Mouse (Mus musculus) forebrain, embryonic 13.5 days (tissue): ENCODE results near the gene Ehbp1. TPM values are rescaled to one million over a fixed set of nuclear protein-coding genes. Genes with fewer than 3 reads are reported as not detected.

Experiments used
- ATAC-seq: fragments of 200-750 bp; cut with Nextera tagmentation; 2 replicates; pipeline ENCODE4 v1.8.0; 2017
- H3K27ac ChIP-seq: fragments of 300-500 bp; sonication (generic); 2 replicates; pipeline ENCODE4 v1.5.1; 2015; ENCODE audit warnings: inconsistent platforms, mild to moderate bottlenecking, moderate library complexity
- H3K27me3 ChIP-seq: fragments of 300-500 bp; sonication (generic); 2 replicates; pipeline ENCODE4 v1.6.1; 2015; ENCODE audit warnings: mild to moderate bottlenecking, inconsistent platforms
- H3K36me3 ChIP-seq: fragments of 300-500 bp; sonication (generic); 2 replicates; pipeline ENCODE4 v1.6.1; 2015; ENCODE audit warnings: mild to moderate bottlenecking, inconsistent platforms; ENCODE audit not compliant: poor library complexity, severe bottlenecking
- H3K4me1 ChIP-seq: fragments of 300-500 bp; sonication (generic); 2 replicates; pipeline ENCODE4 v1.6.1; 2015; ENCODE audit warnings: inconsistent platforms
- H3K4me2 ChIP-seq: fragments of 300-500 bp; sonication (generic); 2 replicates; pipeline ENCODE4 v1.6.1; 2015; ENCODE audit warnings: inconsistent platforms, mild to moderate bottlenecking, moderate library complexity
- H3K4me3 ChIP-seq: fragments of 300-500 bp; sonication (generic); 2 replicates; pipeline ENCODE4 v1.5.1; 2015; ENCODE audit warnings: mild to moderate bottlenecking, inconsistent platforms
- H3K9ac ChIP-seq: fragments of 300-500 bp; sonication (generic); 2 replicates; pipeline ENCODE4 v1.6.1; 2015; ENCODE audit warnings: mild to moderate bottlenecking, inconsistent platforms
- H3K9me3 ChIP-seq: fragments of 300-500 bp; sonication (generic); replicated peaks from 2 replicates; pipeline ENCODE4 v1.6.1; 2016; ENCODE audit warnings: inconsistent platforms
- WGBS: fragments of 180-500 bp; shearing (Covaris S2); methylation state at CpG from one replicate; pipeline ENCODE4 v1.1.7; 2015; 5-methylcytosine and 5-hydroxymethylcytosine counted together
- polyA plus RNA-seq: library from polyadenylated mRNA; unstranded; fragments of >200 nt; fragmentation: Nextera tagmentation; extraction: Ambion mirVana; gene quantifications from 2 replicates; pipeline ENCODE4 v1.2.1, GENCODE M21; 2015

The Ehbp1 gene
- polyA plus RNA-seq, 1 experiment from 2014 or later = 14.6 TPM

DNA sequence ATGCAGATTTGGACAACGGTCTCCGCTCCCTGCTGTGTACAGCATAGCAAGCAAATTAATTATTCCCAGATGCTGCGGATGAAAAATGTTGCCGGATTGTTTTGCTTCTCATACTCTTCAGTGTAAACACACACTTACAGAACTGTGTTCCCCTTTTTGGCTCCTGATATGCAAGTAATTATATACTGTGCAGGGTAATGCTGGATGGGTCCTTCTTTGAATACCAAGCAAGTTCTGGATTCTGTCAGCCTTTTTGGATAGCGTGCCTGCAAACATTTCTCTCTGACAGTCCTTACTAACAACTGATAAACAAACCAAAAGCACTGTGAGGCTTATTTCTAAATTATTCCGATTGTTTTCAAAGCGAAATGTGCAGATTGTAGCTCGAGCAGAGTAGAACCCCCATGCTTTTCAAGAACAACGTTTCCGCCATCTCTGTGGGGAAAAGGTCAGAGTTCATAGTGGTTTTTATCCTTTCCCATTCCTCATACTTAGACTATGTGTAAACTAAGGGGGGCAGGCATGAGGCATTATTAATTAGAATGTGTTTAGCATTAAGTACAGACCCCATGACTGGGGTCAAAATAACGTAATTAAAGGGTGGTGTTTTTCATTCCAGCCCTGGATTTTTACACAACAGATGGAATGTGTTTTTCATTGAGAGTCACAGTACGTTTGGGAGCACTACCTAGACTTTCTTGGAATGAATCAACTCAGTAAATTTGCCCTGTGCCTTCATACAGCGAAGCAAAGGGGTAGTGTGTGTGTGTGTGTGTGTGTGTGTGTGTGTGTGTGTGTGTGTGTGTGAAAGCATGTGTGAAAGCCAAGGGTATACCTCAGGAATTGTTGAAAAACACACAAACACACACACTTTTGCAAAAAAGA lies 5.8 kb upstream of the Ehbp1 start:
- Histone ChIP-seq H3K4me1 (peaks cover 25% of the 10 kb centered on the region), H3K36me3 (no peaks in the 10 kb centered on the region), H3K9ac (no peak overlapping the region), H3K4me3 (no peak overlapping the region), H3K27me3 (no peaks in the 10 kb centered on the region), H3K4me2 (peak overlapping the region; percentile 11), H3K9me3 (no peaks in the 10 kb centered on the region), H3K27ac (peak overlapping the region; percentile 65)
- peak; percentile 75 for ATAC-seq
- 17% methylated on average over 13 of the region's 13 CpGs for WGBS

GRCm38 (mm10) chr11:22327302-22327910 lies 14.7 kb downstream of the Ehbp1 start:
- Histone ChIP-seq H3K27ac (no peak overlapping the region), H3K9ac (no peak overlapping the region), H3K4me1 (no peaks in the 10 kb centered on the region), H3K27me3 (no peaks in the 10 kb centered on the region), H3K9me3 (no peaks in the 10 kb centered on the region), H3K36me3 (no peaks in the 10 kb centered on the region), H3K4me3 (no peak overlapping the region), H3K4me2 (no peak overlapping the region)
- WGBS = 75% methylated on average over 2 of the region's 2 CpGs
- ATAC-seq = no peak

- no peak for ATAC-seq
- 92% methylated on average over 6 of the region's 6 CpGs for WGBS
These were observed 24.2 kb downstream of the Ehbp1 start for GRCm38 (mm10) chr11:22317824-22318411.

GRCm38 (mm10) chr11:22315801-22316200 lies 26.3 kb downstream of the Ehbp1 start:
- Histone ChIP-seq H3K9me3 (no peaks in the 10 kb centered on the region), H3K27ac (no peak overlapping the region), H3K4me3 (no peak overlapping the region), H3K4me1 (no peaks in the 10 kb centered on the region), H3K36me3 (no peaks in the 10 kb centered on the region), H3K9ac (no peak overlapping the region), H3K27me3 (no peaks in the 10 kb centered on the region), H3K4me2 (no peak overlapping the region)
- ATAC-seq = no peak
- 81% methylated on average over 1 of the region's 1 CpGs for WGBS

More at GRCm38 (mm10) chr11:22317824-22318411, 24.2 kb downstream of the Ehbp1 start:
- H3K4me3 ChIP-seq = no peak overlapping the region
- H3K27ac ChIP-seq = no peak overlapping the region
- no peak overlapping the region for H3K9ac ChIP-seq
- no peak overlapping the region for H3K4me2 ChIP-seq
- H3K36me3 ChIP-seq = no peaks in the 10 kb centered on the region
- H3K9me3 ChIP-seq = no peaks in the 10 kb centered on the region
- H3K4me1 ChIP-seq = no peaks in the 10 kb centered on the region
- no peaks in the 10 kb centered on the region for H3K27me3 ChIP-seq

- Histone ChIP-seq H3K27me3 (no peaks in the 10 kb centered on the region), H3K36me3 (no peaks in the 10 kb centered on the region), H3K27ac (no peak overlapping the region), H3K4me1 (no peaks in the 10 kb centered on the region), H3K9me3 (no peaks in the 10 kb centered on the region), H3K4me2 (no peak overlapping the region), H3K4me3 (no peak overlapping the region), H3K9ac (no peak overlapping the region)
- no peak for ATAC-seq
- 76% methylated on average over 6 of the region's 6 CpGs for WGBS
These were observed 40.9 kb downstream of the Ehbp1 start for GRCm38 (mm10) chr11:22301164-22301563.

GRCm38 (mm10) chr11:22289164-22289563 lies 52.9 kb downstream of the Ehbp1 start:
- H3K27ac ChIP-seq = no peak overlapping the region
- H3K4me3 ChIP-seq = no peak overlapping the region
- H3K27me3 ChIP-seq = no peaks in the 10 kb centered on the region
- H3K4me2 ChIP-seq = no peak overlapping the region
- H3K4me1 ChIP-seq = peaks cover 27% of the 10 kb centered on the region
- no peak overlapping the region for H3K9ac ChIP-seq
- no peaks in the 10 kb centered on the region for H3K36me3 ChIP-seq
- no peak for ATAC-seq
- no peaks in the 10 kb centered on the region for H3K9me3 ChIP-seq

GRCm38 (mm10) chr11:22287513-22287900 lies 54.6 kb downstream of the Ehbp1 start:
- H3K36me3 ChIP-seq = 0 out of 2 replicates have a peak, but pooled peaks cover 3% of the 10 kb centered on the region
- 0 out of 2 replicates have a peak, but pooled peaks have one; percentile 0 for ATAC-seq
- peaks cover 37% of the 10 kb centered on the region for H3K4me1 ChIP-seq
- no peaks in the 10 kb centered on the region for H3K9me3 ChIP-seq
- H3K27ac ChIP-seq = peak overlapping the region; percentile 83
- peak overlapping the region; percentile 74 for H3K4me2 ChIP-seq
- H3K9ac ChIP-seq = peak overlapping the region; percentile 78
- H3K4me3 ChIP-seq = peak overlapping the region; percentile 70
- WGBS = 2% methylated on average over 6 of the region's 6 CpGs
- H3K27me3 ChIP-seq = no peaks in the 10 kb centered on the region

DNA sequence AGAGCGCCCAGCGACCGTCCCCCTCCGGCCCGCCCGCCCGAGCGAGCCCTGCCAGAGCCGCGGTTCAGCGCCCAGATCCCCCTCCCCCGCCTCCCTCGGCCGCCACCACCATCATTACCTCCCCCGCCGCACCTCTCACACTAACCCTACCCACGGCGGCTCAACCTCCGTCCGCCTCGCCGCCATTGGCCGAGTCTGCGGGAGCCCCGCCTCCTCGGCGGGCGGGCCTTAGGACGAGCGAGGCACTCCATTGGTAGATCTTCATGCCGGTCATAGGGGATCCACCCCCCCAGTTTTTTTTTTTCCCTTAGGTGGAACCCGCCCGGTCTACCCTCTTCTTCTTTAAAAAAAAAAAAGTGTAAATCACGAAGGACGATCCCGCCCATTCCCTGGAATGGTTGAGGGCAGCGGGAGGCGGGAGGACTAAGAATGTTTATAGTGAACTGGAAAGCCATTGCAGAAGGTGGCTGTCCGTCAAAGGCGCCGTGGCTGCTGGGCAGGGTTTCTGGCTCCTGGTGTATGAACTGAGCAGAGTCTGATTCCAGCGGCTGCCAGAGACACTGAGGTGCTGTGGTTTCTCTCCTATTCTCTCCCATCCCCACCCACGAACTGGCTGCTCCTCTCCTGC lies 55.1 kb downstream of the Ehbp1 start:
- Histone ChIP-seq H3K36me3 (peaks cover 9% of the 10 kb centered on the region), H3K4me2 (peak overlapping the region; percentile 85), H3K9ac (peak overlapping the region; percentile 86), H3K4me1 (peaks cover 37% of the 10 kb centered on the region), H3K9me3 (no peaks in the 10 kb centered on the region), H3K27me3 (no peaks in the 10 kb centered on the region), H3K27ac (peak overlapping the region; percentile 84), H3K4me3 (peak overlapping the region; percentile 70)
- ATAC-seq = peak; percentile 100
- under 1% methylated on average over 36 of the region's 43 CpGs for WGBS

DNA sequence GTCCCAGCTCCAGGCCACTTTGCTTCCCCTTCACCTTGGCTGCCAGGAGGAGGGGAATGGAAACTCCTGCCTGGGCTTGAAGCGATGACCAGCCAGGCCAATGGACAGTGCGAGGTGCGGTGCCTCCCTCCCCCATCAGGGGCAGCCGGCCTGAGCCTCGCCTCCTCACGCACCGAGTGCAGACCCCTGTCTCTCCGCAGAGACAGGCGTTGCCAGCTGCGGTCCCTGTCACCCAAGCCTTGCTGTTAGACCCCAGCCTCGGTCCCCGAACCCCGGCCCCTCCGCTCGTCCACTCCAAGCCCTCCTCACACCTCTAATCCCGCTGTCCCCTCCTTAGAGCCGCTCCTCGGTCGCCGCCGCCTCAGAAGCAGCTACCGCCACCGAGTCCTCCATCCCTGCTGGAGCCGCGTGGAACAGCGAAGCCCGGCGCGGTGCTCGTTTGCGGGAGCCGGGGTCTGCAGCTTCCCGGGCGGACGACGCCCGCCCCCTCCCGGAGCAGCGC lies 55.7 kb downstream of the Ehbp1 start:
- under 1% methylated on average over 29 of the region's 39 CpGs for WGBS
- Histone ChIP-seq H3K27ac (peak overlapping the region; percentile 84), H3K36me3 (peaks cover 14% of the 10 kb centered on the region), H3K9ac (peak overlapping the region; percentile 86), H3K27me3 (no peaks in the 10 kb centered on the region), H3K4me2 (peak overlapping the region; percentile 85), H3K9me3 (no peaks in the 10 kb centered on the region), H3K4me1 (peaks cover 37% of the 10 kb centered on the region), H3K4me3 (peak overlapping the region; percentile 70)
- ATAC-seq = peak; percentile 79

DNA sequence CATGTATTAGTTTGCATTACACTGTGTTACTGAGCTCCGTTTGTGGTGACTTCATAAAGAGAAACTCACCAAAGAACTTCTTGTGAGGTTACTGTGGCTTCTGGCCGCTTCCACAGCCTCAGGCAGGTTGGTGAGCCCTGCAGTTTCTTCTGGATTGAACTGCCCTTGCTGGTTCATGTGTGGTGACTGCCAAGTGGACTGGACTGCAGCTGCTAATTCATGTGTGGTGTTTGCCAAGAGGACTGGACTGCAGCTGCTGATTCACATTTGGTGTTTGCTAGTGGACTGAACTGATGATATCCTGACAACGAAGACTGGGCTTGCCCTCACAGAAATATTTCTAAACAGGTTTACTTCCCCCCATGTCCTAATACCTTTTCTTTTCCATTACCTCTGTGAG lies 65.4 kb downstream of the Ehbp1 start:
- Histone ChIP-seq H3K9me3 (no peaks in the 10 kb centered on the region), H3K4me1 (no peaks in the 10 kb centered on the region), H3K27me3 (no peaks in the 10 kb centered on the region), H3K27ac (no peak overlapping the region), H3K9ac (no peak overlapping the region), H3K4me2 (no peak overlapping the region), H3K4me3 (no peak overlapping the region), H3K36me3 (peaks cover 36% of the 10 kb centered on the region)
- ATAC-seq = no peak
- 93% methylated on average over 3 of the region's 3 CpGs for WGBS

DNA sequence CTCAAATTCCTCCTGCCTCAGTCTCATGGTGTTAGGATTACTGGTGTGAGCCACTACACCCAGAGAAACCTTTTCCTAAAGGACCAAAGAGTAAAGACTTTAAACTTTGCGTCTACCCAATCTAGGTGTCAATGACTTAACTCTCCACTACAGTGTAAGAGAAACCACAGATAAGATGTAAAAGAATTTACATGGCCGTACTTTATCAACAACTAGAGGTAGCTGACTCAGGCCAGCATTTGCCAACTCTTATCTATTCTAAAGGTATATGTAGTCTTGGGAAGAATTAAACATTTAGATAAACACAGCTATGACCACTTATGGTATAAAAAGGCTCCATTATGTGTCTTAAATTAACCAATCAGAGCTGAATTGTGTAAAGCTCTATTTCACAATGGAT lies 67.9 kb downstream of the Ehbp1 start:
- Histone ChIP-seq H3K4me2 (no peak overlapping the region), H3K36me3 (peaks cover 22% of the 10 kb centered on the region), H3K4me1 (no peaks in the 10 kb centered on the region), H3K9ac (no peak overlapping the region), H3K27me3 (no peaks in the 10 kb centered on the region), H3K9me3 (no peaks in the 10 kb centered on the region), H3K27ac (no peak overlapping the region), H3K4me3 (no peak overlapping the region)
- ATAC-seq = no peak
- WGBS = 97% methylated on average over 2 of the region's 2 CpGs

DNA sequence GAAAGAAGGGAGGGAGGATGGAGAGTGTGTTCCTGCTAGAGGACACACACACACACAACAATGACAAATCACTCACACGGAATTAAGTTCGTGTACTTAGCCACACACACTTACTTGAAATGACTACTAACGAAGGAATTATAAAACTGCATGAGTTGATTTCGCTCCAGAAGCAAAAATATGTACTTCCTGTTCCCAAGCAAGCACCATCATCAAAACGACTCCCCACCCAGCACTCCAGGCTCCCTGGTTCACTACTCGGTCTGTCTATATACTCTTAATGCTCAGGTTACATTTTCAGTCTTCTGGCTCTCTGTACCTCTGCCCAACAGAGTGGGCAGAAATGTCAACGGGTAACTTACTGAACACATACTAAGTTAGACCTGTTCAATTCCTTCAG lies 68.7 kb downstream of the Ehbp1 start:
- no peak for ATAC-seq
- H3K27me3 ChIP-seq = no peaks in the 10 kb centered on the region
- H3K9ac ChIP-seq = no peak overlapping the region
- no peak overlapping the region for H3K4me2 ChIP-seq
- no peak overlapping the region for H3K4me3 ChIP-seq
- 85% methylated on average over 7 of the region's 7 CpGs for WGBS
- peaks cover 17% of the 10 kb centered on the region for H3K36me3 ChIP-seq
- no peaks in the 10 kb centered on the region for H3K4me1 ChIP-seq
- H3K9me3 ChIP-seq = no peaks in the 10 kb centered on the region
- no peak overlapping the region for H3K27ac ChIP-seq
